Mouse (Mus musculus): Measurements from ENCODE around the gene Fgf12. TPM values are rescaled to one million over a fixed set of nuclear protein-coding genes. Genes with fewer than 3 reads are reported as not detected.

Fgf12 gene
- polyA plus RNA-seq, 1 experiment from 2014 or later, result 59.4 TPM

- Histone ChIP-seq H3K27me3 (ENCODE audit: control insufficient read depth, insufficient read depth, low read length) (no peaks in the 10 kb centered on the region), H3K4me2 (replicated peaks) (no peak overlapping the region), H3K36me3 (replicated peaks; ENCODE audit: control insufficient read depth, insufficient read depth) (no peaks in the 10 kb centered on the region), H3K4me3 (replicated peaks; ENCODE audit: low read length) (no peak overlapping the region), H3K4me1 (replicated peaks; ENCODE audit: control insufficient read depth, insufficient read depth, low read length) (no peaks in the 10 kb centered on the region), H3K27ac (no peak overlapping the region), H3K9ac (no peak overlapping the region), H3K9me3 (ENCODE audit: control insufficient read depth, low read length) (no peaks in the 10 kb centered on the region)
- 80% methylated on average over 6 of the region's 6 CpGs for WGBS
- DNase-seq (ENCODE audit: low spot score) (no peak), ATAC-seq (ENCODE audit: low FRiP score) (no peak; the same call in 1 of the 2 replicates)
Observed at GRCm38 (mm10) chr16:28512446-28512845, 240.4 kb downstream of the Fgf12 start.

GRCm38 (mm10) chr16:28511413-28511812, 241.5 kb downstream of the Fgf12 start:
- H3K4me3 ChIP-seq (replicated peaks; ENCODE audit: low read length), result no peak overlapping the region
- 25% methylated on average over 5 of the region's 5 CpGs for WGBS
- no peak overlapping the region for H3K9ac ChIP-seq
- H3K4me2 ChIP-seq (replicated peaks), result no peak overlapping the region
- no peak overlapping the region for H3K27ac ChIP-seq
- DNase-seq (ENCODE audit: low spot score) (no peak), ATAC-seq (ENCODE audit: low FRiP score) (no peak)
- no peaks in the 10 kb centered on the region for H3K36me3 ChIP-seq (replicated peaks; ENCODE audit: control insufficient read depth, insufficient read depth)
- H3K4me1 ChIP-seq (replicated peaks; ENCODE audit: control insufficient read depth, insufficient read depth, low read length), result no peaks in the 10 kb centered on the region
- no peaks in the 10 kb centered on the region for H3K9me3 ChIP-seq (ENCODE audit: control insufficient read depth, low read length)
- no peaks in the 10 kb centered on the region for H3K27me3 ChIP-seq (ENCODE audit: control insufficient read depth, insufficient read depth, low read length)

- 87% methylated on average over 12 of the region's 12 CpGs for WGBS
- H3K27ac ChIP-seq, result no peak overlapping the region
- no peak overlapping the region for H3K4me2 ChIP-seq (replicated peaks)
- ATAC-seq (ENCODE audit: low FRiP score) (no peak), DNase-seq (ENCODE audit: low spot score) (no peak)
- no peak overlapping the region for H3K9ac ChIP-seq
- no peak overlapping the region for H3K4me3 ChIP-seq (replicated peaks; ENCODE audit: low read length)
- no peaks in the 10 kb centered on the region for H3K4me1 ChIP-seq (replicated peaks; ENCODE audit: control insufficient read depth, insufficient read depth, low read length)
- H3K27me3 ChIP-seq (ENCODE audit: control insufficient read depth, insufficient read depth, low read length), result no peaks in the 10 kb centered on the region
- no peaks in the 10 kb centered on the region for H3K36me3 ChIP-seq (replicated peaks; ENCODE audit: control insufficient read depth, insufficient read depth)
- H3K9me3 ChIP-seq (ENCODE audit: control insufficient read depth, low read length), result no peaks in the 10 kb centered on the region
Observed at GRCm38 (mm10) chr16:28497971-28498607, 254.8 kb downstream of the Fgf12 start.

DNA sequence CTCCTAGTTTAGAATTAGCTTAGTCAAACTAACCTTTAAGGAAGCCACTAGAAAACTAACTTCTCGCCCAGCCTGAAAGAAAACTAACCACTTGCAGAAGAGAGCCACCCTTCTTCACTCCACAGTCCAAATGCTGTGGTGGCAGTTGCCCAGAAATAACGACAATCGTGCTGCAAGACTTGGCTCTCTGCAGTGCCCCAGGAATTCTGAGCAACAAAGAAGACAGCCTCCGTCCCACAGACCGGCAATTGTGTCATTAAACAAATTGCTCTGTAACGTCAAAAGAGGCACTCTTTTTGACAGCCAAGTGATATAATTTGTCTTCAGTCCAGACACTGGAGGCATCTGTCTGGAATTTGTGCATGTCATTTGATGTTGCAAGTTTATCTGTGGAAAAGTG, 261.2 kb downstream of the Fgf12 start:
- Histone ChIP-seq H3K27ac (no peak overlapping the region), H3K9ac (no peak overlapping the region), H3K36me3 (replicated peaks; ENCODE audit: control insufficient read depth, insufficient read depth) (no peaks in the 10 kb centered on the region), H3K4me2 (replicated peaks) (peak overlapping the region; percentile 21; the same call in 1 of the 2 replicates), H3K27me3 (ENCODE audit: control insufficient read depth, insufficient read depth, low read length) (no peaks in the 10 kb centered on the region), H3K4me3 (replicated peaks; ENCODE audit: low read length) (no peak overlapping the region), H3K9me3 (ENCODE audit: control insufficient read depth, low read length) (no peaks in the 10 kb centered on the region), H3K4me1 (replicated peaks; ENCODE audit: control insufficient read depth, insufficient read depth, low read length) (peaks cover 4% of the 10 kb centered on the region; the same call in 1 of the 2 replicates)
- ATAC-seq (ENCODE audit: low FRiP score) (no peak), DNase-seq (ENCODE audit: low spot score) (peak; percentile 33)
- 26% methylated on average over 6 of the region's 6 CpGs for WGBS

GRCm38 (mm10) chr16:28490515-28490914, 262.4 kb downstream of the Fgf12 start:
- Histone ChIP-seq H3K4me2 (replicated peaks) (no peak overlapping the region), H3K4me3 (replicated peaks; ENCODE audit: low read length) (no peak overlapping the region), H3K4me1 (replicated peaks; ENCODE audit: control insufficient read depth, insufficient read depth, low read length) (peaks cover 4% of the 10 kb centered on the region; the same call in 1 of the 2 replicates), H3K36me3 (replicated peaks; ENCODE audit: control insufficient read depth, insufficient read depth) (no peaks in the 10 kb centered on the region), H3K9me3 (ENCODE audit: control insufficient read depth, low read length) (no peaks in the 10 kb centered on the region), H3K27me3 (ENCODE audit: control insufficient read depth, insufficient read depth, low read length) (no peaks in the 10 kb centered on the region), H3K9ac (no peak overlapping the region), H3K27ac (0 out of 2 replicates have a peak overlapping the region, but pooled peaks have one; percentile 11)
- peak; percentile 95 for DNase-seq (ENCODE audit: low spot score)
- peak; percentile 89 for ATAC-seq (ENCODE audit: low FRiP score)
- 6% methylated on average over 6 of the region's 6 CpGs for WGBS

DNA sequence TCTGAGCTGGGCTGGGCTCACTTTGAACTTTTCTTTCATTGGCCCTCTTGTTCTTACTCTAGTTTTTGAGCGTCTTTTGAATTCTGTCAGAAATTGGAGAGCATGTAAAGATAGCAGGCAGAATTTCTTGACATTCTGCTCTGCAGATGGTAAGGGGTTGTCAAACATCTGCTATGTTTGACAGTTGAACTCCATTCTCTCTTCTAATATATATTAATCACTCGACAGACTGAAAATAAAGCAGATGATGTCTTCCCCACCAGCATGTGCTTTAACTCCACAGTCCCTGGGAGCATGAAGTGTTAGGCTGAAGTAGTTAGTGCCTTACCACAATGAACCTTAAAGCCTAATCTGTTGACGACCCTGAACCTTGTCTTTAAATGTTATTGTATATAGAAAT, 267.9 kb downstream of the Fgf12 start:
- Histone ChIP-seq H3K27me3 (ENCODE audit: control insufficient read depth, insufficient read depth, low read length) (no peaks in the 10 kb centered on the region), H3K9me3 (ENCODE audit: control insufficient read depth, low read length) (peaks cover 7% of the 10 kb centered on the region; the same call in 1 of the 2 replicates), H3K4me3 (replicated peaks; ENCODE audit: low read length) (no peak overlapping the region), H3K4me2 (replicated peaks) (no peak overlapping the region), H3K36me3 (replicated peaks; ENCODE audit: control insufficient read depth, insufficient read depth) (no peaks in the 10 kb centered on the region), H3K27ac (no peak overlapping the region), H3K4me1 (replicated peaks; ENCODE audit: control insufficient read depth, insufficient read depth, low read length) (no peaks in the 10 kb centered on the region), H3K9ac (no peak overlapping the region)
- DNase-seq (ENCODE audit: low spot score) (no peak), ATAC-seq (ENCODE audit: low FRiP score) (no peak)
- WGBS, result 75% methylated on average over 3 of the region's 3 CpGs

DNA sequence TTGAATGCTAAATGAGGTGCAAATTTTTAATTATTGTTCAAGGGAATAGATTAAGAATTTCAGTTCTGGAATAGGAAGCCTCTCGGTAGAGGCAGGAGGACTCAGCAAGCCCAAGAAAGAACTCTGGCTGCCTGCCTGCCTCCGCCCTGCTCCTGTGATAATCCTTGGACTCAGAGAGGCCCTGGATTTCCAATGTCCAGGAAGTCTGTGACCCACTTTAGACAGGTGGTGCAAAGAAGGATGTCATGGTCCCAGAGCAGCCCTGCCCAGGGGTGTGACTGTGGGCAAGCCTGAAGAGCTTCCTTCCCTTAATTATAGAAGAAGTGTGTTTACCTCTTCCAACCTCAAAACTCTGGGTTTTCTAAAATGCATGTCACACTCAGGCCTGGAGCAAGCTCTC, 273.8 kb downstream of the Fgf12 start:
- Histone ChIP-seq H3K4me1 (replicated peaks; ENCODE audit: control insufficient read depth, insufficient read depth, low read length) (no peaks in the 10 kb centered on the region), H3K27me3 (ENCODE audit: control insufficient read depth, insufficient read depth, low read length) (no peaks in the 10 kb centered on the region), H3K4me2 (replicated peaks) (no peak overlapping the region), H3K4me3 (replicated peaks; ENCODE audit: low read length) (no peak overlapping the region), H3K27ac (no peak overlapping the region), H3K9me3 (ENCODE audit: control insufficient read depth, low read length) (peaks cover 7% of the 10 kb centered on the region; the same call in 1 of the 2 replicates), H3K36me3 (replicated peaks; ENCODE audit: control insufficient read depth, insufficient read depth) (no peaks in the 10 kb centered on the region), H3K9ac (no peak overlapping the region)
- 92% methylated on average over 2 of the region's 2 CpGs for WGBS
- ATAC-seq (ENCODE audit: low FRiP score) (no peak), DNase-seq (ENCODE audit: low spot score) (peak; percentile 17)

DNA sequence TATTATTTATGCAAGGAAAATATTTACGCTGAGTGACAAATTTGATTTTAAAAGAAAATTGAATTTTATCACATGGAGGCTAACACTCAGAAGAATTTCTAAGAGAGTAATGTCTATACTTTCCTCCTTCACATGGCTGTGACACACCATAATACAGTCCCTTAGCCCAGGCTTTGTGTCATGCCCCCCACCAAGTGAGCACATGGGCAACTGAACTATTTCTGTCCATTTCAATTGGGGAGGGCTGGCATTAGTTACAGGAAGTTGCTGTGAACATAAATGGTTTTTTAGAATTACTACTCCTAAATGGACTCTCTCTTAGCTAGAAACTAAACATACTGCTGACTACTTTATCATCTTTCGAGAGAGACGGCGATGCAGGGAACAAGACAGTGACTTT, 276.2 kb downstream of the Fgf12 start:
- peaks cover 7% of the 10 kb centered on the region; the same call in 1 of the 2 replicates for H3K9me3 ChIP-seq (ENCODE audit: control insufficient read depth, low read length)
- no peaks in the 10 kb centered on the region for H3K36me3 ChIP-seq (replicated peaks; ENCODE audit: control insufficient read depth, insufficient read depth)
- 99% methylated on average over 4 of the region's 4 CpGs for WGBS
- ATAC-seq (ENCODE audit: low FRiP score) (no peak), DNase-seq (ENCODE audit: low spot score) (peak; percentile 3)
- no peaks in the 10 kb centered on the region for H3K4me1 ChIP-seq (replicated peaks; ENCODE audit: control insufficient read depth, insufficient read depth, low read length)
- H3K4me3 ChIP-seq (replicated peaks; ENCODE audit: low read length), result no peak overlapping the region
- no peak overlapping the region for H3K4me2 ChIP-seq (replicated peaks)
- no peak overlapping the region for H3K9ac ChIP-seq
- H3K27ac ChIP-seq, result no peak overlapping the region
- no peaks in the 10 kb centered on the region for H3K27me3 ChIP-seq (ENCODE audit: control insufficient read depth, insufficient read depth, low read length)

DNA sequence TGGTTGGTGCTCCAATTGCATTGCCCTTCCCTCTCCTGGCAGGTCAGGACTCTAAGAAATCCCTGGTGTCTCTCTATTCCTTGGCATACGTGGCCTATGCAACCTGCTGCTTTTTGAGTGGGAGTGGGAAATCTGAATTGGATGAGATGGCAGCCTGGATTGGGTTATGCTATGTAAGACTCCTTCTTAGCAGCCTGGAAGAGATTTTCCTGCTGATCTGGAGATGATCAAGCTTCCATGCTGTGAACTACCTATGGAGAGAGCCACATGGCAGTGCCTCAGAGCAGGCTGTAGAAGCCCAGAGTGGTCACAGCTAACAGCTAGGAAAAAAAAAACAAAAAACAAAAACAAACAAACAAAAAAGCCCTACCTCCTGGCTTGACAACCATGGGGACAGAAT, 277.3 kb downstream of the Fgf12 start:
- 74% methylated on average over 1 of the region's 1 CpGs for WGBS
- Histone ChIP-seq H3K4me3 (replicated peaks; ENCODE audit: low read length) (no peak overlapping the region), H3K27me3 (ENCODE audit: control insufficient read depth, insufficient read depth, low read length) (no peaks in the 10 kb centered on the region), H3K9ac (no peak overlapping the region), H3K27ac (no peak overlapping the region), H3K9me3 (ENCODE audit: control insufficient read depth, low read length) (0 out of 2 replicates have a peak, but pooled peaks cover 2% of the 10 kb centered on the region), H3K36me3 (replicated peaks; ENCODE audit: control insufficient read depth, insufficient read depth) (no peaks in the 10 kb centered on the region), H3K4me1 (replicated peaks; ENCODE audit: control insufficient read depth, insufficient read depth, low read length) (no peaks in the 10 kb centered on the region), H3K4me2 (replicated peaks) (no peak overlapping the region)
- ATAC-seq (ENCODE audit: low FRiP score) (no peak), DNase-seq (ENCODE audit: low spot score) (no peak)

DNA sequence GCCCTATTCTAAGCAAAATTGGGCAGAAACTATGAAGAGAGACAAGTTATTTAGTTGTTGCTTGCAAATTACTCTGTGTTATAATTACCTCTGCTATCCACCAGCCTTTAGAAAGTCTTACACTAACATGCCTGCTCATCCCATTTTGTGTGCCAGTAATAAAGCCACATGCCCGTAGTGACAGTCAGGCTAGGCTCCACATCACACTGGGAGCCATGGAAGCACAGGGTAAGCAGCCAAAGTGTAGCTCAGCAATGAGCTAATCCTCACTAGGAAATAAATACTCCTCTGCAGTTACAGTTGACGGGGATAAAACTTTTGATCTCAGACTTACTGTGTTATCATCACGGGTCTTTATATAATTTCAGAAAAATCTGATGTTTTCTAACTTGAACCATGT, 298.0 kb downstream of the Fgf12 start:
- Histone ChIP-seq H3K9ac (no peak overlapping the region), H3K36me3 (replicated peaks; ENCODE audit: control insufficient read depth, insufficient read depth) (no peaks in the 10 kb centered on the region), H3K27ac (no peak overlapping the region), H3K9me3 (ENCODE audit: control insufficient read depth, low read length) (no peaks in the 10 kb centered on the region), H3K27me3 (ENCODE audit: control insufficient read depth, insufficient read depth, low read length) (no peaks in the 10 kb centered on the region), H3K4me2 (replicated peaks) (no peak overlapping the region), H3K4me3 (replicated peaks; ENCODE audit: low read length) (no peak overlapping the region), H3K4me1 (replicated peaks; ENCODE audit: control insufficient read depth, insufficient read depth, low read length) (no peaks in the 10 kb centered on the region)
- WGBS, result 88% methylated on average over 3 of the region's 3 CpGs
- no peak for ATAC-seq (ENCODE audit: low FRiP score)
- DNase-seq (ENCODE audit: low spot score), result peak; percentile 10
